Mouse (Mus musculus) midbrain, embryonic 11.5 days (tissue): ENCODE results near the gene Sdcbp2. TPM values are rescaled to one million over a fixed set of nuclear protein-coding genes. Genes with fewer than 3 reads are reported as not detected.
"Not testable (repeated sequence)": the region's sequence is repeated elsewhere in the genome, so short reads cannot be mapped to it uniquely, and the experiment has no call there.

ENCODE experiments used
- ATAC-seq: fragments of 200-750 bp; cut with Nextera tagmentation; 2 replicates; pipeline ENCODE4 v1.8.0; 2017; ENCODE audit warnings: moderate TSS enrichment, moderate library complexity; ENCODE audit not compliant: low FRiP score
- DNase-seq: peaks from one replicate; pipeline ENCODE4 v3.0.0; 2015; ENCODE audit warnings: low spot score; ENCODE audit errors: missing footprints
- H3K27ac ChIP-seq: fragments of 300-500 bp; sonication (generic); 2 replicates; pipeline ENCODE4 v1.5.1; 2014; ENCODE audit warnings: low read depth, low read length
- H3K27me3 ChIP-seq: fragments of 300-500 bp; sonication (generic); 2 replicates; pipeline ENCODE4 v1.6.1; 2014; ENCODE audit warnings: mild to moderate bottlenecking, low read length, moderate library complexity, mixed read lengths; ENCODE audit not compliant: control insufficient read depth, insufficient read depth
- H3K36me3 ChIP-seq: fragments of 300-500 bp; sonication (generic); 2 replicates; pipeline ENCODE4 v1.6.1; 2014; ENCODE audit warnings: mild to moderate bottlenecking, low read length, moderate library complexity, mixed read lengths; ENCODE audit not compliant: control insufficient read depth, insufficient read depth
- H3K4me1 ChIP-seq: fragments of 300-500 bp; sonication (generic); 2 replicates; pipeline ENCODE4 v1.6.1; 2014; ENCODE audit warnings: low read length; ENCODE audit not compliant: control insufficient read depth, insufficient read depth
- H3K4me2 ChIP-seq: fragments of 300-500 bp; sonication (generic); 2 replicates; pipeline ENCODE4 v1.6.1; 2014; ENCODE audit warnings: mild to moderate bottlenecking, moderate library complexity
- H3K4me3 ChIP-seq: fragments of 300-500 bp; sonication (generic); 2 replicates; pipeline ENCODE4 v1.5.1; 2014; ENCODE audit warnings: low read depth, low read length
- H3K9ac ChIP-seq: fragments of 300-500 bp; sonication (generic); 2 replicates; pipeline ENCODE4 v1.6.1; 2014; ENCODE audit warnings: low read length
- H3K9me3 ChIP-seq: fragments of 300-500 bp; sonication (generic); 2 replicates; pipeline ENCODE4 v1.6.1; 2016; ENCODE audit warnings: low read length; ENCODE audit not compliant: control insufficient read depth
- WGBS: fragments of 180-500 bp; shearing (Covaris S2); extraction: QIAGEN DNeasy Blood & Tissue Kit; methylation state at CpG from one replicate; pipeline ENCODE4 v1.1.7; 2014; 5-methylcytosine and 5-hydroxymethylcytosine counted together
- polyA plus RNA-seq: library from polyadenylated mRNA; unstranded; fragments of >200 nt; fragmentation: Nextera tagmentation; extraction: Ambion mirVana; gene quantifications from 2 replicates; pipeline ENCODE4 v1.2.1, GENCODE M21; 2014

Gene Sdcbp2
- polyA plus RNA-seq, 1 experiment from 2014 or later: 0.56 TPM

DNA sequence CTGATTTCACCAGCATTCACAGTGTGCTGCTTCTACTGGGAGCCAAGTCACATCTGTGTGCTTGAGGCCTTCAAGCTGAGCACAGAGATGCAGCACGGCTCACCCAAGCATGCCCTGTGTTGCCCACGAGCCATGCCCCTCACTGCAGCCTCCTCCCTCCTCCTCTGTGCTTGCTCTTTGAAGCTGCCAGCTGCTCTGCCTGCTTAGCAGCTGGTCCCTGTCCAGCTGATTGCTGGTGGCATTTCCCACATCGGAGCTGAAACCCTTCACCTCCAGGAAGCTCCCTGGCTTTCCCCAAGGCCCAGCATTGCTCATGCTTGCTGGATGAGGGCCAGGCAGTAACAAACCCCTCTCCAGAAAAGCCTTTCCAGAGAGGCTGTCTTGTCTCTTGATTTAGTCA, 37.6 kb downstream of the Sdcbp2 start:
- H3K4me3 ChIP-seq: no peak overlapping the region
- no peaks in the 10 kb centered on the region for H3K36me3 ChIP-seq
- DNase-seq: no peak
- H3K4me1 ChIP-seq: peaks cover 9% of the 10 kb centered on the region
- no peaks in the 10 kb centered on the region for H3K27me3 ChIP-seq
- H3K4me2 ChIP-seq: no peak overlapping the region
- no peak overlapping the region for H3K27ac ChIP-seq
- ATAC-seq: no peak
- no peak overlapping the region for H3K9ac ChIP-seq
- H3K9me3 ChIP-seq: no peaks in the 10 kb centered on the region
- 67% methylated on average over 3 of the region's 3 CpGs for WGBS

DNA sequence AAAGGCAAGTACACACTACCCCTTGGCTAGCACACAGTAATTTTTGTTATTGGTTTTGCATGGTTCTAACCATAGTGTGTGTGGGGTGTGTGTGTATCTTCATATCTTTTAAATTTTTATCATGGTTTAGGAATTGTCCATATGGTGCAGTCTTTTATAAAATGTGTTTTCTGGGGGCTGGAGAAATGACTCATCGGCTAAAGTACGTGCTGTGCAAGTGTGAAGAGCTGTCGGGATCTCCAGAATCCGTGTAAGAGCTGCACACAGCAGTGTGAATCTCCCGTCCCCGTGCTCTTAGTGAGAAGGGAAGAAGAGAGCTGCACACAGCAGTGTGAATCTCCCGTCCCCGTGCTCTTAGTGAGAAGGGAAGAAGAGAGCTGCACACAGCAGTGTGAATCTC, 43.4 kb downstream of the Sdcbp2 start:
- not testable (repeated sequence) for H3K9me3 ChIP-seq, ATAC-seq, H3K4me3 ChIP-seq, H3K36me3 ChIP-seq, H3K4me1 ChIP-seq, H3K27ac ChIP-seq, DNase-seq, H3K4me2 ChIP-seq, H3K9ac ChIP-seq, H3K27me3 ChIP-seq
- WGBS: 82% methylated on average over 6 of the region's 8 CpGs

DNA sequence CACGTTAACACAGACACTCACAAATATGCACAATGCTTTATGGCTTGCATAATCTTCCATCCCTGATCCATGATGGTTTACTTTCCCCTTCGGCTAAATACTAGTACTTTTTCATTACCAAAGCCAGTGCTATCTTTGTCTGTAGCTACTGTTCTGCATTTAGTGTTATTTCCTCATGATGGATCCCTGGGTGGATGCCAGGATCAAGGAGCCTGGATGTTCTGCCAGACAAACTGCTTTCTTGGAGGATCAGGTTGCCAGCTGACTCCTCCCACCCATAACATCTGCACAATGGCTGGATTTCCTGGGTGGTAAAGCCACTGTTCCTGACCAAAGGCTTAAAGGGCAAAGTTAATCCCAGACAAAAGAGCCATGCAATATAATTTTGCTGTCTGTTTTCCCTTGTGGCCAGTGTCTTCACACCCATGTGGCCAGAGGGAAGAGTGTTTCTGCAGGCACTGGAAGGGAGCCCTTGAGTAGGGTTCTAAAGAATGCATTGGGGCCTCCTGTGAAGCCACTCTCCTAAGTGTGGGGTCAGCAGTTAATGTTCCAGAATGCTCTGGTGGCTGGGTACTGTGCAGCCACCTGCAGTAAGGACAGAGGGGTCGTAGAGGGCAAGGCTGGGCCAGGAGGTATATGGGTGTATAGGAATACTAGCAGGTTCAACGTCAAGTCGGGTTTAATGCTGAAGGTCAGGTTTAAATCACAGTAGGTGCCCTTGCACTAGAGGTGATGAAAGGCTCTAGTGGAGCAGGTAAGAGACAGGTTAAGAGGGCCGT, 44.3 kb downstream of the Sdcbp2 start:
- H3K27ac ChIP-seq: no peak overlapping the region
- H3K27me3 ChIP-seq: no peaks in the 10 kb centered on the region
- 75% methylated on average over 6 of the region's 6 CpGs for WGBS
- H3K9ac ChIP-seq: no peak overlapping the region
- H3K4me1 ChIP-seq: peaks cover 5% of the 10 kb centered on the region; the same call in 1 of the 2 replicates
- no peak; the same call in 1 of the 2 replicates for ATAC-seq
- no peaks in the 10 kb centered on the region for H3K36me3 ChIP-seq
- DNase-seq: no peak
- H3K4me2 ChIP-seq: no peak overlapping the region
- no peak overlapping the region for H3K4me3 ChIP-seq
- H3K9me3 ChIP-seq: no peaks in the 10 kb centered on the region

DNA sequence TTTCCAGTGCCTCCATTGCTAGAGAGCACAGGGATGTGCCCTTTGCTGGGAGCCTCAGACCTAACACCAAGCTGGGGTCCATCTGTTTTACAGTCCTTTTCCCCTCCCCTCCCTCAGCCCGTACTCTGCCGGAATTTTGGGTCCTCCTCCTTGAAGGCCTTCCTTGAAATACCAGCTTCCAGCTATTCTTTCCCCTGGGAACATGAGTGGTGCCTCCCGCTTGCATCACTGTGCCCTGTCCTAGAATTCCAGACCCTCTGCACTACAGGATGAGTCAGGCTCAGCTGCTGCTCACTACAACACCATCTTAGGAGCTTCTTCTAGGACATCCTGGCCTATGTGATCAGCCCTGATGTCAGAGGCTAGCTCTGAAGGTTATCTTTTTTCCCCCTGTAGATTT, 51.4 kb downstream of the Sdcbp2 start:
- Histone ChIP-seq H3K4me3 (no peak overlapping the region), H3K9me3 (no peaks in the 10 kb centered on the region), H3K36me3 (no peaks in the 10 kb centered on the region), H3K4me2 (no peak overlapping the region), H3K27ac (no peak overlapping the region), H3K4me1 (no peaks in the 10 kb centered on the region), H3K27me3 (no peaks in the 10 kb centered on the region), H3K9ac (no peak overlapping the region)
- ATAC-seq (no peak), DNase-seq (no peak)
- 75% methylated on average over 3 of the region's 3 CpGs for WGBS

DNA sequence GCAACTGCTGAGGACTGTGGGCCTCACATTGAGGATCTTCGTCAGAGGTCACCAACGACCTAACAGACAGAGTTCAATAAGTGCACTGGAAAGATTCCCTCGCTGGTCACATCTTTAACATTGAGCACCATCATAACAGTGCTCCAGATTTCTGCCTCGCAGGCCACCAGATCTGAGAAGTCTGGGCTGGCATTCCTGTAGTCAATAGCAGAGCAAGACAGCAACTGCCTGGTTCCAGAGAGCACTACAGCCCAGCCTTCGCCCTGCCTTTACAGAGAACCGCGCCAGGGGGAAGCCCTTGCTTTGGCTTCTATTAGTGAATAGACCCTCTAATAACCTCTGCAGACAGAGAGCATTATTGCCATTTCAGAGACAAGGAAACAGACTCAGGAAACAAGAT, 53.9 kb downstream of the Sdcbp2 start:
- no peak overlapping the region for H3K4me2 ChIP-seq
- no peaks in the 10 kb centered on the region for H3K36me3 ChIP-seq
- ATAC-seq (no peak), DNase-seq (no peak)
- no peaks in the 10 kb centered on the region for H3K4me1 ChIP-seq
- H3K27me3 ChIP-seq: peaks cover 4% of the 10 kb centered on the region; the same call in 1 of the 2 replicates
- no peak overlapping the region for H3K9ac ChIP-seq
- 87% methylated on average over 7 of the region's 7 CpGs for WGBS
- H3K4me3 ChIP-seq: no peak overlapping the region
- no peaks in the 10 kb centered on the region for H3K9me3 ChIP-seq
- no peak overlapping the region for H3K27ac ChIP-seq

DNA sequence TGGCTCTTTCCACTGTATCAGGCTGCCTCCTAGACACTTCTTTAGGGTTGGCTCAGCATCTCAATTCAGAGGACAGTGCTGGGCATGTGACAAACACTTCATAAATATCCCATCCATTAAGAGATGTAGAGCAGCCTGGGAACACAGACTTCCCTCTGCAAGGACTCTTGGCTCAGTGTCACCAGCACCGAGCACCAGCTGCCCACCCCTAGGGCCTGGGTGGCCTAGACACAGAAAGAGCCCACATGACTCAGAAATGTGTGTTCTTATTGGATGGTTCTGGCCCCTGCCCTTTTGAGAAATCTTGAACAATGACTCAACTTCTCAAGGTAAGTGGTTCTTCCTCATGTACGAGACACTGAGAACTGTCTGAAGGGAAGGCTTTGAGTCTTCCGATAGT, 55.6 kb downstream of the Sdcbp2 start:
- Histone ChIP-seq H3K9me3 (no peaks in the 10 kb centered on the region), H3K9ac (no peak overlapping the region), H3K27ac (no peak overlapping the region), H3K4me2 (no peak overlapping the region), H3K27me3 (peaks cover 5% of the 10 kb centered on the region; the same call in 1 of the 2 replicates), H3K4me1 (peaks cover 4% of the 10 kb centered on the region; the same call in 1 of the 2 replicates), H3K4me3 (no peak overlapping the region), H3K36me3 (no peaks in the 10 kb centered on the region)
- WGBS: 85% methylated on average over 3 of the region's 3 CpGs
- ATAC-seq: no peak
- no peak for DNase-seq

DNA sequence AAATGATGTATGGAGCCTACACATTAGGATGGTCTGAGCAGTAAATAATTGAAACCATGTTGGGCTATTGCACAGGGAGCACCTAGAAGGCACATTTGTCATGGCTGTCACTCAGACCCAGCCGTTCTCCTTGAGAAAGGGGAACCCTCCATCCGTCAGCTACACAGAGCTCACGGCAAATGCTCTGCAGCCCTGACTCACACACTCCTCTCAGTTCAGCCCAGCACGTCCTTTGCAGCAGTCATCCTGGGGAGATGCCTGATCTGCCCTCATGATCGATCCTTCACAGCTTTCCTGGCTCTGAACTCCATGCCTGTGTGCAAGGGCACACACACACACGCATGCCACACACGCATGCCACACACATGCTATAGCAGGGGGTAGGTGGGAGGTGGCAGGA, 56.9 kb downstream of the Sdcbp2 start:
- Histone ChIP-seq H3K27ac (no peak overlapping the region), H3K4me2 (no peak overlapping the region), H3K9me3 (no peaks in the 10 kb centered on the region), H3K9ac (no peak overlapping the region), H3K4me1 (peaks cover 4% of the 10 kb centered on the region; the same call in 1 of the 2 replicates), H3K4me3 (no peak overlapping the region), H3K27me3 (peaks cover 7% of the 10 kb centered on the region), H3K36me3 (no peaks in the 10 kb centered on the region)
- no peak for DNase-seq
- ATAC-seq: no peak
- WGBS: 71% methylated on average over 7 of the region's 7 CpGs

DNA sequence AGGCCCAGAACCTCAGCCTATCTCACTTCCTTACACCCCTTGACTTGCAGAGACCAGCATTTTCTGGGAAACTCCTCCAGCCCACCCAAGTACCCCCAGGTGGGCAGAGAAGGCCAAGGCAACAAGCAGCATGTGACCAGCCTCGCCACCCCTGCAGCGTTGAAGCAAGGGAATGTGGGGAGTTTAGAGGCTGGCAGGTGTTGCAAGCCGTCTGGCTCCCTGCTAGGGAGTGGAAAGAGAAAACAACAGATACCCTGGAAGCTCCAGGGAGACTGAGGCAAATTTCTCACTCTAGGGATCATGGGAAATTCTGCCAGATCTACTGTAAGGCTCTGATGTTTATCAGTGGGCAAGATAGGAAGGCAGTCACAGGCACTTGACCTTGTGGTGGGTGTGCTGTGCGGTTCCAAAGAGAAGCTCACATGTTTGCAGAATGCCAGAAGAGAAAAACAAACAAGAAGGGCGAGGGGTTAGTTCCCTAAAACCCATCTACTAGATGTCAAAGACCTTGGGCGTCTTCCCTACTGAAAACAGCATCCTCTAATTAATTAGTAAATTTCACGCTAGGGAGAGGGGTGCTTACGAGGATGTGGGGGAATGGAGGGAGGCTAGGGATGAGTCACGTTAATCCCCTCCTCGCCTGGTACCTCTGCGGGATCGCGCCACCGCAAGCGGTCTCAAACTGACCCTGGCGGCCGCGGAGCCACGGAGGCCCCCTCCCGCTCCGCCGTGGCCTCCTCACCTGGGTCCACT, 59.2 kb downstream of the Sdcbp2 start:
- no peak overlapping the region for H3K27ac ChIP-seq
- H3K27me3 ChIP-seq: peaks cover 7% of the 10 kb centered on the region
- ATAC-seq: peak; percentile 13; the same call in 1 of the 2 replicates

More for the DNA sequence above, 59.2 kb downstream of the Sdcbp2 start:
- 3% methylated on average over 22 of the region's 22 CpGs for WGBS
- Histone ChIP-seq H3K9me3 (no peaks in the 10 kb centered on the region), H3K4me1 (peaks cover 4% of the 10 kb centered on the region; the same call in 1 of the 2 replicates), H3K9ac (peak overlapping the region; percentile 77), H3K36me3 (no peaks in the 10 kb centered on the region), H3K4me2 (peak overlapping the region; percentile 90), H3K4me3 (peak overlapping the region; percentile 70)
- peak; percentile 91 for DNase-seq
